Mouse (Mus musculus) induced T-regulatory cell, adult 2 months (primary cell): ENCODE data around the gene Clec16a.

Source experiments
- DNase-seq: peaks from one replicate; pipeline ENCODE4 v3.0.0-alpha.2; 2012; ENCODE audit warnings: low read depth

The Clec16a gene

DNA sequence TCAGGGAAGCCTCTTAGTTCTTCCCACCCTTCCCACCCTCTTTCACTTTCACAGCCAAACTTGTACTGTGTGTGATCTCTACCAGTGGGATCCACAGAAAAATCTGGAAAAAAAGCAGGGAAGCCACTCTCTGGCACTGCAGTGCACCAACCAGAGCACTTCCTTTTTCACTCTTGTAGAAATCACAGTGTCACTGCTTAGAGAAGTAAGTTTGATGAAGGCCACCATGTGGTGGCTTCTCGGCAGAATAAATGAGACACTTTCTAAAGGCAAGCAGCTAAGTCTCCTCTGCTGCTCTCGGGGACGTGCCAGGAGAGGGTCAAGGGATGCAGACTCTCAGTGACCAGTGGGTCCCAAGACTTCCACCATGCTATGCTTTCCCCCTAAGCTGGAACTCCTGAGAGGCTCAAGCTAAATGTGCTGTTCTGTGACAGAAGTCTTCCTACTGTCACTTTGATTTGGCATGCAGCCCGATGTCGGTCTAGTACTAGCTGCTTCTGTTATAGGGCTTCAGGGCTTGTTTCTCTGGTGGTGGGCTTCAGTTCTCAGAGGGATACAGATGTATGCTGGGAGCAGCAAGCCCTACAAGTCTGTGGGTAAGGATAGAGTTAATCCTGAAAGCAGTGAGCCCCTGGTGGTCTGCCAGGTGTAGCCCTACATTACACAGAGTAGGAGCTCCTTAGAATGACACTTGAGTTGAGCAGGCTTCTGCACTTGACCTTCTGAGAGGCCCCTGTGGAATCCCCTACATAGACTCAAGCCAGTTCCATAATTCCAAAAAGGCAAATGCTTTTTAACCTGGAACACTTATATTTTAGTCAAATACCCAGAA is 178.9 kb downstream of the Clec16a start:
- DNase-seq: peak; percentile 54

DNA sequence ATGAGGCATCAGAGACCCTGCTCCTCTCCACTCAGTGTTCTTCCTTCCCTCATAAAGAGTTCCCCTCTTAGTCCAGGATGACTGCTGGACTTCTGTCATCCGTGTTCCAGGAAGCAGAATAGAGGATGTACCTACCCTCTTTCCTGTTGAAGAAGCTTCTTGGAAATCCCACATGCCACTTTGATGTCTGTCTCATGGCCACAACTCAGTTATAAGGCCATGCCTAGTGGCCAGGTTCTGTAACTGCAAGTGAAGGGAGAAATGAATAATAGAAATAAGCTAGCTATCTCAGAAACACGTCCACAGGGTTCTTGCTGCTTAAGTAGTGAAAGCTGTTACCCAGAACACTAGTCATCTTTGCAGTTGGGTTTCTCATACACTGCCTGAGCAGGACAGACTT is 180.0 kb downstream of the Clec16a start:
- DNase-seq: peak; percentile 80

DNA sequence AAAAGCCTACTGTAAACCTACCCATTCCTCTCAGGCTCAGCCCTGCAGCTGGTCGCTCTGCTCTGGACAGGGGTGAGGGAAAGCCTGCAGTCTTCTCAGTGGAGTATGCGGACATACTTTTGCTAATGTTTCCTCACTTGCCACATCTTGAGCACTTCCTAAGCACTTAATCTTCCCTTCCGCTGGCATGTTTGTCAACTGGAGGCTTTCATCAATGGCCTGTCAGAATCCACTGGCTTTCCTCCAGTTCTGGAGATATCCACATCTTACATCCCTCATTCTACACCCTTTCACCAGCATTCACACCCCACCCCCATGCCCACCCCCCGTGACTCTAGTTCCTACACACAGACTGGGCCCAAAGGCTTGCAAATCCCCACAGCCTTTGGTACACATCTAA is 182.5 kb downstream of the Clec16a start:
- DNase-seq: no peak

DNA sequence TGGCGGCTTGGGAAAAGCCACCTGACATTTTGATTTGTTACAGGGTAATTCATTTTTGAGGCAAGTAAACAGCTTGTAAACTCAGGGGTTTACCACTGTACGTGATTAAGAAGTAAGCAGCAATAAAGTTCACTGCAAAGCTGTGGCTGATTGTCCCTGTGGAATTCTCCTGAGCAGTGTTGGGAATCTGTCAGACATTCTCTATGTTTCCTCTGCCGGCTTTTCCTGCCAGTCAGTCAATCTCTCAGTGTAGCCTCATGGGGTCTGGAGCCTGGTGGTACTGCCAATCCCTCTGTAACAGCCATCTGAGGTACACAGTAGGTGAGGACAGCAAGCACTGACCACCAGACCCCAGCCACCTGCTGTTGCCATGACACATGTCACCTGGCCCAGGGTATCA is 183.7 kb downstream of the Clec16a start:
- no peak for DNase-seq

DNA sequence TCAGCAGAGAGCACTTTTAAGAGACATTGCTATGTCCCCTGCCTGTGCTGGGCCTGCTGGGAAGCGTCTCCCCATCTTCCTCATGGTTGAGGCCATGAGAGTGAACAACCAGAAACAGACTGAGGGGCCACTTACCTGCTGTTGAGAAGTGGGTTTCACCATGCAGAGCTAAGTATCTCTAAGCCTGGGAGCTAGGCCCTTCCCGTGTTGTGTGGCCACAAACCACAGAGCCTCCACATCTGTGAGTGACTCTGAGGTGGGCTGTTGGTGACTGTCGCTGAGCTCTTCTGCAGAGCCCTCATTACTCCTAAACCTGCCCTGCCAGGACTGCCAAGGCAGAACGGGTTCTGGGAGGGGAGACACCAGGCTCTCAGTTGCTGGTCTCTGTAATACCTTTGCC is 185.8 kb downstream of the Clec16a start:
- DNase-seq: no peak

DNA sequence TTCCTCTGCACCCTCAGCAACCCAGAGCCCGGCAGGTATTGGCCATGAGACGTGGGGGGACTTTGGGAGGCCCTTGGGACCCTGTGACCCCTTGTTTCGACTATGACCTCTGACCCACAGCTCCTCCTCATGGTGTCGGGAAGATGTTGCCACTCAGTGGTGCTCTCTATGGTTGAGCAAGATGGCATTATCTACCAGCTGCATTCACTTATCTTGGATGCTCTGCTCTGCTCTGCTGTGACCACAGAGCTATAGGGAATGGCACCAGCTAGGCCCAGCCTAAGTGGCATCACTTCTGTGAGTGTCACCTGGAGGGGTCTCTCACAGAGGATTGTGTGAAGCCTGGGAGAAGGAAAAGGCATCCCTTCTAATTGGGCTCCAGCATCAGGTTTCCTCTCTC is 186.6 kb downstream of the Clec16a start:
- DNase-seq: no peak

DNA sequence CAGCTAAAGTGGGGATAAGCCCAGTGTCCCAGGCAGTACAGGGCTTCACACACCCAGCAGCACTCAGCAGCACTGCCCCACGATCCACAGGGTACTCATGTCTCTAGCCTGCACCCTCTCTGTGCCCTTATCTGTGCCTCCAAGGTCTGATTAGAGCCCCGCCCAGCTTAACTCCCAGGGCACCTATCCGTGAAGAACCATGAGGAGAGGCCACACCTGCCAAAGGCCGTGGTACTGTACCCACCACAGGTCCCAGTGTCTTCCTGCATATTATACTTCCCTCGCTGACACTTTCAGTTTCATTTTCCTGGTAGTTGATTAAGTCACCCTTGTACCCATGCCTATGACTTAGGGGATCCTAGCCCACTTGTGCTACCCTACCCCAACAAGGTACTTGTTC is 187.3 kb downstream of the Clec16a start:
- peak; percentile 85 for DNase-seq

DNA sequence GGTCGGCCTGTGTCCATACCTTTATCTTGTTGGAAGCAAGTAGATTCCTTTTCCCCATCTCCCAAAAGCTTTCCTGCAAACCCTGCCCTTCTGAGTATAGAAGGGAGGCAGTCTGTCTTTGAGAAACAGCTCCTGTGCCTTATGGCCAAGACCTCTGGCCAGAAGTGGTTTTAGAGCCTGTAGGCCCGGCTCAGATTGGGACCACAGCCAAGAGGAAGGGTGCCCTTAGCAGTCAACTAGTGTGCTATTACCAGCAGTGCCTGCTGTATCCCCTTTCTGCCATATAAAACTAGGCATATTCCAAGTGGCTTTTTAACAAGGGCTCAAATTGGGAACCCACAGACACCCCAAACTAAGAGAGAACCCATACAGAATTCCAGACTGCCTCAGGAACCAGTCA is 190.6 kb downstream of the Clec16a start:
- no peak for DNase-seq

DNA sequence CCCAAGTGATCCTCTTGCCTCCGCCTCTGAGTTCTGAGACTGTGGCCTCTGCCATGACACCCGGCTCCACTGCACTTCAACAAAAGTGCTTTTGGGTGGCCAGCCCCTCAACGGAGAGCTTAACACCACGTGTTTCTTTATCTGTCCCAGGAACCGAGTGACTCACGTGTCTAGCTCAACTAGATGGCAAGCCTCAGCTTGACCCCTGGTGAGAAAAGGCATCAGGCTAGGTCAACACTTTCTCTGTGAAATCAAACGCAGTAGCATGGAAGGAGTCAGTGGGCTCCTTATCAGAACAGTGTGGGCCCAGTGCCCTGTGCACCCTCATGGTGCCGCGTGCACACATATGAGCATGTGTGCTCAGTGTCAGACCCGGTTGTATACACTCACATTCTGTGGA is 191.2 kb downstream of the Clec16a start:
- no peak for DNase-seq

DNA sequence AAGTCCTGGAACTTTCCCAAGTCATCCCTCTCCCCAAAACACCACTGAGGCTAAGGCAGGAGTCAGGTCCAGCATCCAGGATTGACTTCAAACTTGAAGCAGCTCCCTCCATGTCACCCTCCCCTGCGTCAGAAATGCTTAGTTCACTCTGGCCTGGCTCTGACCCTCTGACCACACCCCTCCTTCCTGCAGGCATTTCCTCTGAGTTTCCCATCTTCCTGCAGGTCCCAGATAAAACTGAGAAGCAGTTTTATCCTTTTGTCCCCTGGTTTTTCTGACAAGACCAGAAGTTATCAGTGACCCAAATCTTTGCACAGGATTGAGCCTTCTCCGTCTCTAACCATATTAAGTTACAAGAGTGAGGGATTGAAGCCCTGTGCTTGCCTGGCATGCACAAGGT is 192.4 kb downstream of the Clec16a start:
- no peak for DNase-seq

DNA sequence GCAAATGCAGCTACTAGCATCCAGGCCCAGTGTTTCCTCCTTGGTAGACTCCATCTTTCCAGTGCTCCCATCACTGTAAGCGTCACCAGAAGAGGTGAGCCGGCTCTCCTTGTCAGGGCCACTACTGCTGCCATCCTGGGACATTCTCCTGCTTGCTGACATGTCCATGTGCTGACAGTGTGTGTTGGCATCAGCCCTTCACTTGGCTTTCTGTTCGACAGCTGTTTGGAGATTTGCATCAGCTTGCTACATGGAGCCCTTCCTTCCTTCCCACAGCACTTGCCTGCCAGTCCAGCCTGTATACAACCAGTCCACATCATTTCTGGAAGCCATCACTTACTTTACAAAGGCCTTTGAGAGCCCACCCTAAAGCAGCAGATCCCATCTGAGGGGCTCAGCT is 193.7 kb downstream of the Clec16a start:
- no peak for DNase-seq

DNA sequence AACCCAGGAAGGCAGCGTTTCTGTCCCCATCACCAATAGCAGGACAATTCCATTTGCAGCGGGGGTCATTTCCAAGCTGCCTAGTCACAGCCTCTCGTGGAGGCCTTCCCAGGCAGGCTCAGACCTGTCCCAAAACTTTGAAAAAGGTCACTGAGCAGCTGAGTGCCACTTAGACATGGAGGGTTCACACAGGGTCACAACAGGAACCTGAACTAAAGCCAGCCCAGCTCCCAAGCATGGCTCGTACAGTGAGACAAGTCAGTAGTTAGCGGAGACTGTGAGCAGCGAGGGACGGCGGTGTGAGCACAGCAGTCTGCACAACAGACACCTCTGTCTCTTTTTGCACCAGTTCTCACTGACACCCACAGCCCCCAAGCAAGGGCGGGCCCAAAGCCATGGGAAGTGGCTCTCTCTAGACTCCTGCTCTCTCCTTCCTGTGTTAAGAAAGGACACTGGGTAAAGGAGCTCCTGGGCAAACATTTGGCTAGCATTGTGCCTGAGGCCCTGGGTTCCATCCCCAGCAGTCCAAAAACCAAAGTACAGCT is 194.8 kb downstream of the Clec16a start:
- no peak for DNase-seq

DNA sequence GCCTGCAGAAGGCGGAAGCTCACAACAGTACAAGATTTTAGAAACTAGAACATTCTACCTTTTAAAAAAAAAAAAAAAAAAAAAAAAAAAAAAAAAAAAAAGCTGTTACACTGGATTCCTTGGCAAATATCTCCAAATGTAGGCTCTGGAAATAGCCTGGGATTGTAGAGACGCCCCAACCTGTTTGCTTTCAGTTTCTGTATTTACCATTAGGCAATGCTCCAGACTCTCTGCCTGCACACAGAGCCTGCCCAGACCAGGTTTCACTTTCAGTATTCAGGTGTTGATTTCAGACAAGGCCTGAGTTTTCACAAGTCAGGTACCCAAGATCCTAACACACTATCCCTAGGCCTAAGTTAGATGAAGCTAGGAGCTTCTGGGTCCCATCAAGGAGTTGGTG is 195.9 kb downstream of the Clec16a start:
- peak; percentile 87 for DNase-seq

DNA sequence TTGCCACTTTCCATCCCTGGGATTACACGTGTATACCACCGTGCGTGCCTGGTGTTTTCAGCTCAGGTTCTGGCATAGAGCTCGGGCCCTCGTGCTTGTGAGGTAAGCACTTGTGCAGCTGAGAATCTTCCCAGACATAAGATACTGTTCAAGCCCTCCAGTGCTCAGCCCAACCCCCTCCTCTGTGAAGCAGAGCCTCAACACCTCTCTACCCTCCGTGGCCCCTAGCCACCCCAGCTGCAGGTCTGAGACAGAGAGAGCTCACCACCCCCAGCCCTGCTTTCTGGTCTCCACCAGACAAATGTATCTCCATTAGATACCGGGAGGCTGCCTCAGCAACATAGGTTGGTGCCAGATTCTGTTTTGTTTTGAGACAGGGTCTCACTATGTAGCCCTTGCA is 204.1 kb downstream of the Clec16a start:
- DNase-seq: no peak

DNA sequence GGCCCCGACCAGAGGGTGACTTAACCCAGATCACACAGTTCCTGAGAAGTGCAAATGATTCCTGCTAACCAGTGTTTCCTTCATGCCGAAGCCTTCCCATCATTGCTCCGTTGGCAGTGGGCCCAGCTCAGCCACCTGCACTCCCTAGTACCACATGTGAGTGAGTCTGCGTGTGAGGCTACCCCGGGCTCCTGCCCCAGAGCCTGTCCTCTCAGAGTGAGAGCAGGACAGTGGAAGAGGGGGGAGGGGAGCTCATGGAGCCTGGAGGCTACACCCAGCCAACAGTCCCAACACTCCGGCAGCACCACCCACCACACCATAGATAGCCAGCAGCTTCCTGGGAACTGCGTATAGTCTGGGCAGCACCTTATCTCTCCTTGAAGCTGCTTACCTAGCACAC is 204.7 kb downstream of the Clec16a start:
- DNase-seq: no peak

DNA sequence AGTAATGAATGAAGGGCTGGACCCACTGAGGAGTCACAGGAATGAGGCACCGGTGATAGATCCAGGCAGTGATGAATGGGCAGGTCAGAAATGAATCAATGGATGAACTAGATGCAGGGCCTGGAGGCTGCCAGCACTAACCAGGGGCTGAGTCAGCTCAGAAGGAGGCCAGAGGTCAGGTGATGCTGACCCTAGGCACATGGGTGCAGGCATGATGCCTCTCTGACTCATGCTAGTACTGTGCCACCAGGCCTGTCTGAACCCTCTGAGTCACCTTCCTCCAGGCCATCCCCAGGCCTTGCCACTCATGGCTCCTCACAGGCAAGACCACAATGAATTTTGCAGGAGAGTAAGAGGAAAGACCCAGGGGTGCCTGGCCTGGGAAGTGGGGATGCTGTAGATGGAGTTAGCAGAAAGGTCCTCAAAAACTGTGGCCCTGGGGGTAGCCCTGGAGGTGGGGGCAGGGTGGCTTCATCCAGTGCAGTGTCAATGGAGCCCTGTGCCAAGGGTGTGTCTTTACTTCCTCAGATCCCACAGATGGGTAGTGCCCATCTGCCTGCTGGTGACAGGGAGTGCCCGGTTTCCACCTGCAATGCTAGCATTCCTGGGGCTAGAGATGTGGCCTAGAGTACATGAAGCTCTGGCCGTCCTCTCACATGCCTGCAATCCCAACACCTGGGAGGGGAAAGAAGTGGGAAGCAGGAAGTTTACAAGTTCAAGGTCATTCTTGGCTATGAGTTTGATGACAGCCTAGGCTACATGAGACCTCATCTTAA is 209.6 kb downstream of the Clec16a start:
- no peak for DNase-seq

DNA sequence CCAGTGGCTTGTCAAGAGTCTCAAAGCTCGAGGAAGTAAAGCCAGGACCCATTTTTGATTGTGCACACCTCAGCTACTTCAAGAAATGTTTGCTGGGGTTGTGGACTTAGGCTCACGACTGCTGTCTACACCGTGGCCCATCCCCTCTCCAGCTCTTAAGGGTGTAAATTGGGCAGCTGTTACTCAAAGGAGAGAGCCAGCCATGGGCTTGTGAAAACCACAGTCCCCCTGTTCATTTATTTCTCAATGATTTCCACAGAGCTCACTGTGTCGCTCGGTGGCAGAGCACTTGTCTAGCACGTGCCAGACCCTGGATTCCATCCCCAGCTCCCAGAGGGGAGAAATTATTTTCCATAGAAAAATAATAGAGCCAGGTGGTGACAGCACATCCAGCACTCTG is 211.0 kb downstream of the Clec16a start:
- DNase-seq: no peak

DNA sequence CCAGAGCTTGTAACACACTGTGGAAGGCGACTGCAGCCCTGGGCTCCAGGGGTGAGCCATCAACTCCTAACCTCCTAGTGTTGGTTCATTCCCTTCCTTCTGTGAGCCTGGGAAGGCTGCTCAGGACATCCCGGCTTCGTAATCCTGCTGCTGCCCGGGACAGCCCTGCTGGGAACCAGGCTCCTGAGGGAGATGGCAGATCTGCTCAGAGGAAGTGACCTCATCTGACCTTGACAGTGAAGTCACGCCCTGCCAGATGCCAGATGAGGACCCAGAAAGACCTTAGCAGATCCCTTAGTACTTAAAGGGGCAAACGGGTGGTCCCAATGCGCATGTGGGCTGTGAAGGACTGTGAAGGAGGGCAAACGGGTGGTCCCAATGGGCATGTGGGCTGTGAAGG is 216.0 kb downstream of the Clec16a start:
- DNase-seq: no peak

DNA sequence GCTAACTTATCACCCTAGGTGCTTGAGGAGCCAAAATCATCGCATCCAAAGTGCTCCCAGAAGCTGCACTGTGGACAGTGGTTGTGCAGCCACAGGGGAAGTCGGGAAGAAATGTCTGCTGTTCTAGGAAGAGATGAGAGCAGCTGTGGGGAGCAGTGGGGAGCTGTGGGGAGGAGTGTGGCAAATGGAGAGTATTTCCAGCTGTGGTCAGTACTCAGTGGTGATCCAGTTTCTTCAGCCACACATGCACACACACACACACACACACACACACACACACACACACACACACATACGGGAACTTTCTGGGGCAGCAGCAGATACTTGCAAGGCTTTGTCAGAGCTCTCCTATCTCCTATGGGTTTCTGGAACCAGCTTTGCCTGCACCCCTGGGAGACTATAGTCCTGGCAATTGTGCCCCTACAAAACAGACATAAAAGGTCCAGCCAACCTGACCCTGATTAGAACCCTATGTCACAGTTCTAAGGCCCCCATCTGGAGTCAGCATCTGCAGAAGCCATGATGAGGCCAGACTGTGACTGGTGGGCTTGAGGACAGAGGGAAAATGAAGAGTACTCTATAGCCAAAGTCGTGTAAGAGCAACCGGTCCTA is 217.5 kb downstream of the Clec16a start:
- no peak for DNase-seq

DNA sequence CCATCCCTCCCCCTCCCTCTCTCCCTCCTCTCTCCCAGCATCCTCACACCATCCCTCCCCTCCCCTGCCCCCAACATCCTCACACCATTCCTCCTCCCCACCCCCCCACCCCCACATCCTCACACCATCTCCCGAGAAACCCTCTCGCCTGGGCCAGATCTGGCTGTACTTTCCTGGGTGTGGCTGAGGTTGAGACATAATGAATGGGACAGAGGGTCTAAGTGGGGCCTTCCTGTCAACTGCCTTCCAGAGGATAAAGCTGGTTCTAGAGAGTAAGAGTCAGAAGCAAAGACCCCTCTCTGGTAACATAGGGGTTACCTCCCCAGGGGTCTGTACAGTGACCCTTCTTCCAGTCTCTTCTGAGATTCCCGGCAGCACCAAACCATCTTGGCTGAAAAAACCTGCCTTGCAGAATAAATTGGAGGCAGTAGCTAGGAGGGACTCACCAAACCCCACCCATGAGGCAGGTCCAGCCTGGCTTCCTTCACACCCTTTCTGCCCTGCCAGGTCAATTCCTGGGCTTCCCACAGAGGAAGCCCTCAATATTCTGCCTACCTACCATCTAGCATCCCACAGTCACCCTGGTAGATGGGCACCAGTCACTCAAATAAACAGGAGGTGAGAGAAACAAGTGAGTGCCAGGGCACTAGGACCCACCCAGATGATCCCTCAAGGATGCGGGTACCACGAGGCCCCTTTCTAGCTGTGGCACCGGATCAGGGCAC is 218.6 kb downstream of the Clec16a start:
- DNase-seq: no peak

DNA sequence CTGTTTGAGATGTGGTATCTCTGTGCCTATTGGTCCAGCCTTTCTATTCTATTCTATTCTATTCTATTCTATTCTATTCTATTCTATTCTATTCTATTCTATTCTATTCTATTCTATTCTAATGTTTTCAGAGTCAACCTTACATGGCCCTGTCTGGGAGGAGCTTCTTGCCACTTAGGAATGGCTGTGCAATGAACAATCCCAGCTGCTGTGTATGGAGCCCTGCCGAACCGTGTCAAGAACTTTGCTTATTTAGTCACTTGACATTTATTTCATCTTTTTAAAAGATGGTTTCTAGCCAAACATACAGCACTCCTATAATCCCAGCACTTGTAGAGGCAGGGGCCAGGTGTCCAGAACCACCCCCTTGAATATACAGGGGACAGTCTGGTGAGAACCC is 219.2 kb downstream of the Clec16a start:
- DNase-seq: no peak

DNA sequence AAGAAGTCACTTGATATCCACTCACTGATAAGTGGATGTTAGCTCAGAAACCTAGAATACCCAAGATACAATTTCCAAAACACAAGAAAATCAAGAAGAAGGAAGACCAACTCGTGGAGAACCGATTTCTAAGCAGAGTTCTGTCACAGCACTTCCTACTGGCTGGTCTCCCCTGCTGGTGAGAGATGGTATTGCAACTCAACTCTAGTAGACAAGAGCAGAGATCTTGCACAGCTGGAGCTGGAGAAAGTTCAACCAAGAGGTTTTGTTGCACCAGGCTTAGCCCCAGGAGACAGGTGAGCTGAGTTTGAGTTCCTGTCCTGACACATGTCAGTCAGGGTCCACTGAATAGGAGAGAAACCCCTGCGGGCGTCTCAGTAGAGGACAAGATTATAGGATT is 222.0 kb downstream of the Clec16a start:
- peak; percentile 93 for DNase-seq
